ENCODE assay signal across 9 mouse cellular contexts in the genomic region with DNA sequence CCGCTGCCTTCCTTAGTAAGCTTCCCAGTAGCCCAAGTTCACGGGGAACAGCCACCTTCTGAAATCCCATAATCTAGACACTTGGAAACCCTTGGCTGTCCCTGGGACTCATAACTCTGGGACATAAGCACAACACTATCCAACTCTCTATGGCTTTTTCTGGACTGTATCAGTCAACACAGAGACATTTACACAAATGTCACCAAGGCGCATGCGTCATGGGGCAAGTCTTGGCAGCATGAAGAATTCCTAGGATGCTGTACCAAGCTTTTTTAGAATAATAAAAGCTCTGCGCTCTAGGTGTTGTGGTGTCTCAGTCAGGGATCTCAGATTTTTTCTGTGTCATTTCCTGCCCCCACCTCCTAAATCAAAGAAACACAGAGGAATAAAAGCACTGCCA.
"Had no signal": no experiment of that assay in that cellular context is flagged by ENCODE, and none has a peak within 500 bp of the region (broad histone marks: within the 10 kb centered on the region; RNA-seq: fewer than 3 reads in every experiment).

No protein-coding gene starts in this region.

- H3K4me2 ChIP-seq: limb, embryonic 13.5 days; midbrain, embryonic 12.5 days; neural tube, embryonic 13.5 days had no signal

- H3K27ac ChIP-seq: limb, embryonic 13.5 days; liver, embryonic 14.5 days; midbrain, embryonic 12.5 days; neural tube, embryonic 13.5 days had no signal

- H3K9ac ChIP-seq: limb, embryonic 13.5 days; liver, embryonic 14.5 days; midbrain, embryonic 12.5 days; neural tube, embryonic 13.5 days had no signal

- DNase-seq: kidney, postnatal 25 days; lung, adult 18-20 months; right cerebral cortex, postnatal 25 days; thymus, postnatal 4 days had no signal

- H3K9me3 ChIP-seq: limb, embryonic 13.5 days; midbrain, embryonic 12.5 days; neural tube, embryonic 13.5 days had no signal

- H3K27me3 ChIP-seq: limb, embryonic 13.5 days; midbrain, embryonic 12.5 days; neural tube, embryonic 13.5 days had no signal

- H3K4me1 ChIP-seq: limb, embryonic 13.5 days; neural tube, embryonic 13.5 days had no signal

- ATAC-seq: midbrain, embryonic 16.5 days had no signal

- H3K4me3 ChIP-seq: limb, embryonic 13.5 days; midbrain, embryonic 12.5 days; neural tube, embryonic 13.5 days had no signal
